Mouse (Mus musculus): Measurements from ENCODE around the gene Emc7.

GRCm38 (mm10) chr2:112481564-112481963, 26.8 kb downstream of the Emc7 start:
- TF ChIP-seq POLR2A (IDR thresholded peaks at IDR 0.05; ENCODE audit: insufficient read length, low read depth) (no peak), CEBPB (IDR thresholded peaks at IDR 0.05; ENCODE audit: insufficient read depth, poor library complexity, severe bottlenecking) (no peak), MYOG (IDR thresholded peaks at IDR 0.05; ENCODE audit: control insufficient read depth in 1 of 3, insufficient read depth in 1 of 3, insufficient read length in 2 of 3, low read depth in 2 of 3) (no peak), TCF12 (IDR thresholded peaks at IDR 0.05; ENCODE audit: insufficient read depth, poor library complexity, severe bottlenecking) (no peak), USF1 (IDR thresholded peaks at IDR 0.05; ENCODE audit: low read depth) (no peak), REST (IDR thresholded peaks at IDR 0.05; ENCODE audit: insufficient read depth, insufficient read length) (no peak), MAX (IDR thresholded peaks at IDR 0.05; ENCODE audit: low read depth) (no peak), POLR2AphosphoS2 (IDR thresholded peaks at IDR 0.05; ENCODE audit: insufficient read length, low read depth) (no peak)
